Mouse (Mus musculus): Measurements from ENCODE around the gene Krt18.
"Not testable (repeated sequence)": the region's sequence is repeated elsewhere in the genome, so short reads cannot be mapped to it uniquely, and the experiment has no call there.

Gene Krt18

DNA sequence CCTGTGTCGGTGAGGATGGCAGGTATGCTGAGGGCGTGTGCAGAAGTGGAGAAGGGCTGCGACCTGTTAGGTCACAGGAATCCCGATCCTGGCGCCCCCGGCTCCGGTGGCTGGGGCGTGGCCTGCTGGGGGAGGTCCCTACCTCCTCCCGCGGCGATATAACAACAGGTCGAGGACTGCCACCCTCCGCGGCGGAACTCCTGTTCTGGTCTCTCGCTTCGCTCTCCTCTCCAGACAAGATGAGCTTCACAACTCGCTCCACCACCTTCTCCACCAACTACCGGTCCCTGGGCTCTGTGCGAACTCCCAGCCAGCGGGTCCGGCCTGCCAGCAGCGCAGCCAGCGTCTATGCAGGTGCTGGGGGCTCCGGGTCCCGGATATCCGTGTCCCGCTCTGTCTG, at the start of gene Krt18:
Krt18 (plus strand) TSS at position 141 of the 400 bp plus-strand sequence.
- no peak for DNase-seq (ENCODE audit: low spot score in 2 of 2)

GRCm38 (mm10) chr15:101980849-101981248, 47.1 kb upstream of the Krt18 start:
- no peak for DNase-seq (ENCODE audit: low spot score in 2 of 2)

- DNase-seq (ENCODE audit: low spot score in 2 of 2) = no peak
These were observed 44.5 kb upstream of the Krt18 start for GRCm38 (mm10) chr15:101983315-101983948.

DNA sequence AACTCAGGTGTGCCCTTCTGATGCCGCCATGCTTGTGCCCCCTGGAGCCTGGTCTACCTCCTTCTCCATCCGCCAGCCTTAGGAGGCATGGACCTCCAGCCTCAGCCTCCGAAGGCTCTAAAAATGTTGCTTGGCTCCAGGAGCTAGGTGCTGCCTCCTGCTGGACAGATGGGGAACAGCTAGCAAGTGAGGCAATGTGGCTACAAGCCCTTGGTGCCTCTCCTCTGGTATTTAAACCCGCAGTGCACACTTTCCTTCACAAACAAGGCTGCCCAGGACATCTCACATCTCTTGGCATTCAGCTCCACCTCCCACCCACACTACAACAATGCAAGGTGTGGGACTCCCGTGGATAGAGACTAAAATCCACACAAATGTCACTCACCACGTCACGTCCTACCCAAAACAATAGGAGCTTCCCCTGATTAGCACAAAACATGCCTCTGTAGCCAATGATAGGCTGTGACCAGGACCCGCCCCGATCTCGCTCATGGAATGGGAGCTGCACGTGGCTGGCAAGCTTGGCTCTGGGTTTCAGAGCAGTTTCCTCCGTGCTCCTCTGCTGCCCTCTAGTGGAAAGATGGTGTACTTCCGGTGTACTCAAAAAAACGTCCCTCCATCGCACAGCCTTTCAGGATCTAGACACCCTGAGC, 43.9 kb upstream of the Krt18 start:
- DNase-seq (ENCODE audit: low spot score in 2 of 2) = peak; percentile 87 to 91

DNA sequence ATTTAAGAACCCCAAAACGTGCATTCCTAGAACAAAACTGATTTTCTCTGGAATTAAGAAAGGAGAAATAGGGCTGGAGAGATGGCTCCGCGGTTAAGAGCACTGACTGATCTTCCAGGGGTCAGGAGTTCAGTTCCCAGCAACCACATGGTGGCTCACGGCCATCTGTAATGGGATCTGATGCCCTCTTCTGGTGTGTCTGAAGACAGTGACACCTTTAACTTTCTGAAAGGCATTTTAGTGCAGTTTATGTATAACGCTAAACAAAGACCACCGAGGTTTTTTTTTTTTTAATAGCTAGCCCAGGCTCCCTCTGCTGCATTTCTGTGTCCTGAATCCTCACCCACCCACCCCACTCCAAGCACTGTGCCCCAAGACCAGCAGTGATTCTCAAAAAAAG, 43.2 kb upstream of the Krt18 start:
- no peak for DNase-seq (ENCODE audit: low spot score in 2 of 2)

GRCm38 (mm10) chr15:101988119-101988518, 39.9 kb upstream of the Krt18 start:
- DNase-seq (ENCODE audit: low spot score in 2 of 2) = peak; percentile 62 to 83

- no peak for DNase-seq (ENCODE audit: low spot score in 2 of 2)
These were observed 39.3 kb upstream of the Krt18 start for GRCm38 (mm10) chr15:101988714-101989113.

- no peak for DNase-seq (ENCODE audit: low spot score in 2 of 2)
These were observed 37.0 kb upstream of the Krt18 start for GRCm38 (mm10) chr15:101990946-101991345.

DNA sequence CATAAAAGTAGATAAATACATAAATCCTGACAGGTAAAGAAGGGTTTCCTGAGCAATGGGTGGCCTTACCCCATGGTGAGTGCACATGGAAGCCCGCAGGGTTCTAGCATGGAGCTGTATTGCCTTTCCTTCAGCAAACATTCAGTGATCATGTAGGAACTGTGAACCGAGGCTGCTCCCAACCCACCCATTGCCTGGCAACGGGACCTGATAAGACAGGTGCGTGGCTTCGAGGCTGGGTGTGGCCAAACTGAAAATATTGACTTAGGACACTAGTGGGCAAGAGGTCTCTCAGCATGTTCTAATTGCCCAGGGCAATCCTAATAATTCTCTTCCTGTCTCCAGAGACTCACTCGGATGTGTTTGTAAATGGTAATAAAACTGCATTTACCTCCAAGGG, 33.6 kb upstream of the Krt18 start:
- no peak for DNase-seq (ENCODE audit: low spot score in 2 of 2)

GRCm38 (mm10) chr15:101995484-101996236, 32.3 kb upstream of the Krt18 start:
- no peak for DNase-seq (ENCODE audit: low spot score in 2 of 2)

GRCm38 (mm10) chr15:101996450-101997078, 31.4 kb upstream of the Krt18 start:
- DNase-seq (ENCODE audit: low spot score in 2 of 2) = not testable (repeated sequence)

DNA sequence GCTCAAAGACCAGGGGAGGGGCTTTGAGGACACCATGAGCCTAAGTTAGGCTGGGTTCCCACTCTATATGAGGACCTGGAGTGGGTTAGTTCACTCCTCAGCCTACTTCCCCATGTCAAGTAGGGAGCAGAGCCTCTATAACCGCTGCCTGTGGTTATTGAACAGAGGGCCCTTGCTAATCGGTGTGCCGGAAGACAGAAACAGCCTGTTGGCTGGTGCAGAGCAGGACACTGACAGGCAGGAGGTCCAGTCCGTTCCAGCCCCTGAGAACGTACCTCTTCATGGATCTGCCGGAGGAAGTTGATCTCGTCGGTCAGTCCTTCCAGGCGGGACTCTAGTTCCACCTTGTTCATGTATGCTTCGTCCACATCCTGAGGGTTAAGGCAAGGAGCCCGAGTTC, 28.8 kb upstream of the Krt18 start:
- DNase-seq (ENCODE audit: low spot score in 2 of 2) = no peak

- no peak for DNase-seq (ENCODE audit: low spot score in 2 of 2)
These were observed 28.2 kb upstream of the Krt18 start for GRCm38 (mm10) chr15:101999676-102000335.

DNA sequence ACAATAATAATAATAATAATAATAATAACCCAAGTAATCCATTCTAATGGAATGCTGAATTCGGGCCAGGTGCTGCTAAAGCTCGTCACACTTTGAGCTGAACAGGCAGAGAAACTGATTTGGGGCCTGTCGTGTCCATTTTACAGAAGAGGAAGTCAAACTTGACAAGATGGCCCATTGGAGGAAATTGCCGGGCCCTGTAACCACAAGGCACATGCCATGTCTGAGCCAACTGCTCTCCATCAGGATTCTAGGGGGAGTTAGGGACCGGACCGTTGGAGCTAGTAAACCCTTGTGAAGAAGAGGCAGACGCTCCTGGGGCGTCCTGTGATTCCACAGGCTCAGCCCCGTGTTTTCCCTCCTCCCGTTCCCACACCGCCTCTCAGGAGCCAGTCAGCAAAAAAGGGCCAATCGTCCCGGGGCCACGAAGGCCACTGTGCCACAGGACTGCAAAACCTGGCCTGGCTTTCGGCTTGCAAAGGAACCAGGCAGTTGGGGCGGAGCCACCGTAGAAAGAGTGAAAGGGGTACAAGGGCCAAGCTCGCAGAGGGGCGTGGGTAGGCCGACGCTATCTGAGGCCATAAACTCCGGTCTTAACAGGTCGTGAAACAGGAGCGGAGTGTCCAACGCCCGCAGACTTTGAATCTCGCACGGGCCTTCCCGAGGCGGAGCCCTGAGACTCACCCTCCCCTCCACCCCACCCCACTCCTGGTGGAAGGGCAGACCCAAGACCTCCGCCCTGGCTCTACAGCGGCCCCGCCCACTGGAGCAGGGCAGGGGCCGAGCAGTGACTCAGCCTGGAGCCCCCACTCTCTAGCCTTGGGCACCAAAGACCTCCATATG, 25.1 kb upstream of the Krt18 start:
- no peak for DNase-seq (ENCODE audit: low spot score in 2 of 2)

- DNase-seq (ENCODE audit: low spot score in 2 of 2) = no peak
These were observed 24.5 kb upstream of the Krt18 start for GRCm38 (mm10) chr15:102003516-102003915.

GRCm38 (mm10) chr15:102004189-102004588, 23.8 kb upstream of the Krt18 start, which contains the start of gene Krt8:
Gene Krt8 (minus strand): TSS chr15:102004482.
- DNase-seq (ENCODE audit: low spot score in 2 of 2) = no peak

DNA sequence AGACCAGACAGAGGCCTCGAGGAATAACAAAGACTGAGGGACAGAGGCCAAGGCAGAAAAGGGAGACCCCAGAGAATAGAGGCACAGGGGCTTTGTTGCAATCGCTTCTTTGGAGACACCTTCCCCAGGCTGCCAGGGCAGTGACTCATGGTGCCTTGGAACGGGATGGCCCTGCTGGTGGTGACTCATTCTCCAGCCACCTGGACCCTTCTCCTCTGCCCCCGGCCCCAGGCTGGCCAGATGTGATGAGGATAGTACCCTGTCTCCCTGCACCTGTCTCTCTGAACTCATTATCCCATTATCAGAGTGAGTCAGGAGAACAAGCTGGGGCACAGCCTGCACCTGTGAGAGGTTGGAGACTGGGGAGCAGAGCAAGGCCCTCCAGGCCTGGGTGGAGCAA, 22.7 kb upstream of the Krt18 start:
- DNase-seq (ENCODE audit: low spot score in 2 of 2) = no peak

DNA sequence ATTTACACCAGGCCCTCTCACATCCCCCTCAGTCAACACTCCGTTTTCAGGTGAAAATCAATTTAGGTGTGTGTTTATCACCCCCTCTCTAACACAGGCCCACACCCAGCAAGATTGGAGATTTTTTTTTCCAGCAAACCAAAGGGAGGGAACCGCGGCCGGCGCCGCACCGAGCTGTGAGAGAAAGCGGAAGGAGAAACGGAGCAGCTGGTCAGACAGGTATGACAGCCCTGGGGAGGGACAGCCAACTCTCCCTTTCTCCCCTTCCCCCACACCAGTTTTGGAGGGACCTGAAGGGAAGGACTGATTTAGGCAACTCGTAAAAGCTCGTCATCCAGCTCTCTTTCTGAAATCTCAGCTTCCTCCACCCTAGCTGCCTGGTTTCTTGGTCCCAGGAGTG, 21.7 kb upstream of the Krt18 start:
- DNase-seq (ENCODE audit: low spot score in 2 of 2) = no peak

DNA sequence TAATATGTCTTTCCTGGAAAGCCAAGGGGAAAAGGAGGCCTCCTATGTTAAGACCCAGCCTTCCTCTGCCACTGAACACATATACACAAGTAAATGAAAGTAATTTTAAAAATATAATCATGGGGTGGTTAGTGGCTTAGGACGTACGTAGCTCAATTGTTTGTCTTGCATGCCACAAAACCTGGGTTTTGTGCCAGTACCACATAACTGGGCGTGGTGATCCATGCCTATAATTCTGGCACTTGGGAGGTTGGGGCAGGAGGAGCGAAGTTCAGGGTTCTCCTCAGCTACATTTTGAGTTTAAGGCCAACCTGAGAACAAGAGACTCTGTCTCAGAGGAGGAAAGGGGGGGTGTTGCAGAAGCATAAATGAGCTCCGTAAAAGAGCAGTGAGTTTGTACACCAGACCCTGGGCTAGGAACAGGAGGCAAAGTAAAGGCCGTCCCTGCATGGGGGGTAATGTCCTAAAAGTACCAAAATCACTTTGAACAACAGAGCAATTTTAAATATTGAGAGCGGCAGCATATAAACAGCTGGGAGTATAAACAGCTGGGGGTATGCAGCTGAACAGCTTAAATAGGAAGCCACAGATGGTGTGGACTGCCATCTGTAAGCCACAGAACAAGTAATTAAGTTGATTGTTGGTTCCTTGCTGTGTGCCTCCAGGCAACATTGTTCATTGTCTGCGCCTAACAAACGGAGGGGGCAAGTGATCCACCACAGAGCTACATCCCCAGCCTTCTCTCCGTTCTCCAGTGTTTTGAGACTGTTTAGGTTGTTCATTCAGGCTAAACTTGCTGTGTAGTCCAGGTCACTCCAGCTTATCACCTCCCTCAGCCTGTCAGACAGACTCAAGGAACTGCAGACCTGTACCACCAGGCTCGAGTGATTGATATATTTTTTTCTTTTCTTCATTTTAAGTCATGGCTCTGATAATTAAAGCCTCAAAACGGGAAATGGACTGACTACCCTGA, 20.6 kb upstream of the Krt18 start:
- no peak for DNase-seq (ENCODE audit: low spot score in 2 of 2)

Data from frontal cortex, postnatal 14 days (tissue).